Mouse (Mus musculus) embryonic facial prominence, embryonic 13.5 days (tissue): Measurements from ENCODE around the gene Carmil1. TPM values are rescaled to one million over a fixed set of nuclear protein-coding genes. Genes with fewer than 3 reads are reported as not detected.

Experiments used
- ATAC-seq: fragments of 200-750 bp; cut with Nextera tagmentation; 2 replicates; pipeline ENCODE4 v1.8.0; 2017; ENCODE audit warnings: low read depth; ENCODE audit not compliant: insufficient number of reproducible peaks, insufficient read depth, low FRiP score, low TSS enrichment
- H3K27ac ChIP-seq: fragments of 300-500 bp; sonication (generic); 2 replicates; pipeline ENCODE4 v1.5.1; 2015; ENCODE audit warnings: moderate library complexity, mild to moderate bottlenecking, inconsistent platforms
- H3K27me3 ChIP-seq: fragments of 300-500 bp; sonication (generic); 2 replicates; pipeline ENCODE4 v1.6.1; 2015; ENCODE audit warnings: mild to moderate bottlenecking, inconsistent platforms
- H3K36me3 ChIP-seq: fragments of 300-500 bp; sonication (generic); 2 replicates; pipeline ENCODE4 v1.6.1; 2015; ENCODE audit warnings: mild to moderate bottlenecking, inconsistent platforms
- H3K4me1 ChIP-seq: fragments of 300-500 bp; sonication (generic); 2 replicates; pipeline ENCODE4 v1.6.1; 2015; ENCODE audit warnings: inconsistent platforms
- H3K4me2 ChIP-seq: fragments of 300-500 bp; sonication (generic); 2 replicates; pipeline ENCODE4 v1.6.1; 2015; ENCODE audit warnings: moderate library complexity, mild to moderate bottlenecking, inconsistent platforms
- H3K4me3 ChIP-seq: fragments of 300-500 bp; sonication (generic); 2 replicates; pipeline ENCODE4 v1.5.1; 2015; ENCODE audit warnings: mild to moderate bottlenecking, inconsistent platforms
- H3K9ac ChIP-seq: fragments of 300-500 bp; sonication (generic); 2 replicates; pipeline ENCODE4 v1.6.1; 2015; ENCODE audit warnings: mild to moderate bottlenecking, inconsistent platforms
- H3K9me3 ChIP-seq: fragments of 300-500 bp; sonication (generic); 2 replicates; pipeline ENCODE4 v1.6.1; 2016; ENCODE audit warnings: inconsistent platforms
- WGBS: fragments of 180-500 bp; shearing (Covaris S2); methylation state at CpG from one replicate; pipeline ENCODE4 v1.1.7; 2015; ENCODE audit warnings: mixed read lengths; 5-methylcytosine and 5-hydroxymethylcytosine counted together
- polyA plus RNA-seq: library from polyadenylated mRNA; unstranded; fragments of >200 nt; fragmentation: Nextera tagmentation; extraction: Ambion mirVana; gene quantifications from 2 replicates; pipeline ENCODE4 v1.2.1, GENCODE M21; 2015

The Carmil1 gene
- polyA plus RNA-seq, 1 experiment from 2014 or later, result 47.5 TPM

GRCm38 (mm10) chr13:24159972-24160371 is 120.6 kb downstream of the Carmil1 start:
- H3K36me3 ChIP-seq, result peaks cover 10% of the 10 kb centered on the region
- no peaks in the 10 kb centered on the region for H3K9me3 ChIP-seq
- H3K27ac ChIP-seq, result no peak overlapping the region
- WGBS, result 83% methylated on average over 4 of the region's 4 CpGs
- H3K4me1 ChIP-seq, result peaks cover 4% of the 10 kb centered on the region
- H3K9ac ChIP-seq, result no peak overlapping the region
- no peak overlapping the region for H3K4me3 ChIP-seq
- no peak overlapping the region for H3K4me2 ChIP-seq
- no peaks in the 10 kb centered on the region for H3K27me3 ChIP-seq
- no peak for ATAC-seq

DNA sequence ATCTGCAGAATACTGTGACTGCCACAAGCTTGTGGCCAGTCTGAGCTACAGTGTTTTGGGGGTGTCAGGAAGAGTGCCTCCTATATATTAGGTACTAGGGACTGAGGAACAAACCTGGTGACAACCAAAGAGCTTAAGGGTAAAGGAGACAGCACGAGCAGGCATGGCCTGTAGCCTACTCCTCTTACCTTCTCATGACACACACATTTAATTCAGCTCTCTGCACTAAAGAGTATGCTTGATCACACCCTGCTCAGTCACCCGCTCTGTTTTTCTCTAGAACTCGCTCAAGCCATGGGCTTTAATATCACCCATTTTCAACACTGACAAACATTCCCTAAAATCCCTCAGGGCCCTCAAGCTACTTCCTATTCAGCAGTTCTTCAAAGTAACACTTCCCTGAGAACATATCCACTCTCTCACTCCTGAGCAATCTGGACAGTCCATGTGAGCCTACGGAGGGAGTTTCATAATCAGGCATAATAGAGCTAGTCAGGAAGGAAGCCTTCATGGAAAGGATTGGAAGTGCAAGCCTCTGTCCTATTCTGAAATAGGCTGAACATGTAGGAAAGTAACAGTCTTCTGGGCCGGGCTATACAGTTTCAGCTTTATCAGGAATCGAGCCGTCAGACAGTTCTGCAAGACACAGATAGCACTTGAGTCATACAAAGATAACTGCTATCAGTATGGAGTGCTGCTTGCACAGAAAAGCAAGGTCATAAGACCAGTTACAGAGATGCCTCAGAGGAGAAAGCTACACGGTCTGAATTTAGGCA is 121.2 kb downstream of the Carmil1 start:
- Histone ChIP-seq H3K36me3 (peaks cover 6% of the 10 kb centered on the region), H3K4me3 (no peak overlapping the region), H3K27ac (no peak overlapping the region), H3K4me2 (no peak overlapping the region), H3K4me1 (peaks cover 9% of the 10 kb centered on the region), H3K9ac (no peak overlapping the region), H3K9me3 (no peaks in the 10 kb centered on the region), H3K27me3 (no peaks in the 10 kb centered on the region)
- ATAC-seq, result no peak
- 86% methylated on average over 8 of the region's 8 CpGs for WGBS

- Histone ChIP-seq H3K9me3 (no peaks in the 10 kb centered on the region), H3K4me1 (peaks cover 11% of the 10 kb centered on the region), H3K4me3 (no peak overlapping the region), H3K36me3 (0 out of 2 replicates have a peak, but pooled peaks cover 3% of the 10 kb centered on the region), H3K27me3 (no peaks in the 10 kb centered on the region), H3K9ac (no peak overlapping the region), H3K4me2 (no peak overlapping the region), H3K27ac (no peak overlapping the region)
- no peak for ATAC-seq
- 87% methylated on average over 10 of the region's 10 CpGs for WGBS
These were observed 123.0 kb downstream of the Carmil1 start for GRCm38 (mm10) chr13:24157560-24158011.

GRCm38 (mm10) chr13:24155190-24155589 is 125.4 kb downstream of the Carmil1 start:
- Histone ChIP-seq H3K9me3 (no peaks in the 10 kb centered on the region), H3K27ac (no peak overlapping the region), H3K27me3 (no peaks in the 10 kb centered on the region), H3K4me3 (no peak overlapping the region), H3K9ac (no peak overlapping the region), H3K36me3 (0 out of 2 replicates have a peak, but pooled peaks cover 3% of the 10 kb centered on the region), H3K4me1 (peaks cover 11% of the 10 kb centered on the region), H3K4me2 (no peak overlapping the region)
- ATAC-seq, result no peak
- WGBS, result 11% methylated on average over 6 of the region's 6 CpGs

DNA sequence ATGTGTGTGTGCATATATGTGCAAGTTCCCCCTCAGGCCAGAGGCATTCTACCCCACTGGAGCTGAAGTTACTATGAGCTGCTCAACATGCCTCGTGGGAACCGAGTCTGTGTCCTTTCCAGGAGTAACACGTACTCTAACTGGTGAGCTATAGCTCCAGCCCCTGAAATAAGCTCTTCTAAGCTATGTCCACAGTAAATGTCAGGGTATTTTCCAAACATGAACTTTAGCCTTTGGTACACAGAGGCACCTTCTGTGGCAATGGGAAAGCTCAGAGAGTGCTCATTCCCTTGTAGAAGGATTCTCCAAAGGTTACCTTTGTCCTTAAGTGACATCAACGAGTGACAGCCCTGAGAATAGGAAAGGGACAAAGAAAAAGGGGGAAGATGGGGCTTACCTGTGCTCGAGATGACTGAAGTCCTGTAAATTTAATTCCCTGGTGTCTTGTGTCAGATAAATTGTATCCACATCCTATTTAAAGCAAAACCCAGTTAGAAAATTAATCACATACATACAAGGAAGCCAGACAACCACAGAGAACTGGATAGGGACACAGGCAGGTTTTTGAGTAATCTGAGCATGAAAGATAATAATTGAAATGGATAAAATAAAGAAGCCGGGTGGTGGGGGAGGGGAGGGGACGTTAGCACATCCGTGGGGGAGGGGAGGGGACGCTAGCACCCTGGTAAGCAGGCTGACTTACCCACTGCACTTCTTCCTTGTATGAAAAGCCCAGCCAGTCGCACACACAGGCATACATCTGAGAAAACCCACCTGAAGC is 126.1 kb downstream of the Carmil1 start:
- ATAC-seq, result no peak
- H3K4me1 ChIP-seq, result peaks cover 11% of the 10 kb centered on the region
- no peak overlapping the region for H3K4me2 ChIP-seq
- no peak overlapping the region for H3K4me3 ChIP-seq
- H3K36me3 ChIP-seq, result 0 out of 2 replicates have a peak, but pooled peaks cover 3% of the 10 kb centered on the region
- H3K9me3 ChIP-seq, result no peaks in the 10 kb centered on the region
- H3K27me3 ChIP-seq, result no peaks in the 10 kb centered on the region
- H3K9ac ChIP-seq, result no peak overlapping the region
- no peak overlapping the region for H3K27ac ChIP-seq
- WGBS, result 35% methylated on average over 10 of the region's 10 CpGs

- no peak overlapping the region for H3K27ac ChIP-seq
- H3K9me3 ChIP-seq, result no peaks in the 10 kb centered on the region
These were observed 128.0 kb downstream of the Carmil1 start for GRCm38 (mm10) chr13:24152610-24153009.

GRCm38 (mm10) chr13:24151335-24151734 is 129.3 kb downstream of the Carmil1 start:
- peaks cover 11% of the 10 kb centered on the region; the same call in 1 of the 2 replicates for H3K36me3 ChIP-seq
- no peak overlapping the region for H3K4me2 ChIP-seq
- H3K4me1 ChIP-seq, result peaks cover 11% of the 10 kb centered on the region
- H3K4me3 ChIP-seq, result no peak overlapping the region
- ATAC-seq, result no peak
- no peaks in the 10 kb centered on the region for H3K9me3 ChIP-seq
- H3K9ac ChIP-seq, result no peak overlapping the region
- 51% methylated on average over 6 of the region's 6 CpGs for WGBS
- no peak overlapping the region for H3K27ac ChIP-seq
- H3K27me3 ChIP-seq, result no peaks in the 10 kb centered on the region

More at GRCm38 (mm10) chr13:24152610-24153009, 128.0 kb downstream of the Carmil1 start:
- Histone ChIP-seq H3K4me2 (no peak overlapping the region), H3K4me1 (peaks cover 11% of the 10 kb centered on the region), H3K4me3 (no peak overlapping the region), H3K9ac (no peak overlapping the region), H3K36me3 (peaks cover 2% of the 10 kb centered on the region; the same call in 1 of the 2 replicates), H3K27me3 (no peaks in the 10 kb centered on the region)
- ATAC-seq, result no peak
- WGBS, result 72% methylated on average over 7 of the region's 7 CpGs

- WGBS, result 88% methylated on average over 1 of the region's 1 CpGs
- Histone ChIP-seq H3K4me1 (peaks cover 6% of the 10 kb centered on the region), H3K27me3 (no peaks in the 10 kb centered on the region), H3K36me3 (peaks cover 11% of the 10 kb centered on the region; the same call in 1 of the 2 replicates), H3K9ac (no peak overlapping the region), H3K27ac (no peak overlapping the region), H3K4me3 (no peak overlapping the region), H3K4me2 (no peak overlapping the region), H3K9me3 (no peaks in the 10 kb centered on the region)
- ATAC-seq, result no peak
These were observed 132.0 kb downstream of the Carmil1 start for GRCm38 (mm10) chr13:24148549-24148948.

DNA sequence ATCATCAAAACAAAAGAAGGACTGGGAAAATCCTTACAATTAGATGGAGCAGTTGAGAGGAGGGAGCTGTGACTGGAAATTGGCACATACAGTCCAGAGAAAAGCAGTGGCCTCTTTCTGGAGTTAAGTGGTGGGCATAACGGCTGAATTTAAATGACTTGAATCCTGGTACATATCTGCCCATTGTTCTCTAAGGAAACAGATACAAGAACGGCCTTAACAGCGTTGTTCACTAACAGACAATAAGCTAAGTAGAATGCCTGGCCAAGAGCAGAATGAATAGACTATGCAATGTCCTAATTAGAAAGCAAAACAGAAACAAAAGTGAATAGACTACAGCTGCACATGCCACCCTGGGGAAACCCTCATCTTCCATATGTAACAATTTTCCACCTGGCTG is 133.6 kb downstream of the Carmil1 start:
- 86% methylated on average over 3 of the region's 3 CpGs for WGBS
- H3K9me3 ChIP-seq, result no peaks in the 10 kb centered on the region
- no peak for ATAC-seq

GRCm38 (mm10) chr13:24146541-24146940 is 134.1 kb downstream of the Carmil1 start:
- Histone ChIP-seq H3K4me2 (no peak overlapping the region), H3K9me3 (no peaks in the 10 kb centered on the region), H3K4me1 (peaks cover 6% of the 10 kb centered on the region), H3K27ac (no peak overlapping the region), H3K4me3 (no peak overlapping the region), H3K9ac (no peak overlapping the region), H3K27me3 (no peaks in the 10 kb centered on the region), H3K36me3 (peaks cover 17% of the 10 kb centered on the region; the same call in 1 of the 2 replicates)
- WGBS, result 91% methylated on average over 5 of the region's 5 CpGs
- no peak for ATAC-seq

More for the DNA sequence above, 133.6 kb downstream of the Carmil1 start:
- no peaks in the 10 kb centered on the region for H3K27me3 ChIP-seq
- H3K4me3 ChIP-seq, result no peak overlapping the region
- H3K36me3 ChIP-seq, result peaks cover 12% of the 10 kb centered on the region; the same call in 1 of the 2 replicates
- H3K9ac ChIP-seq, result no peak overlapping the region
- no peak overlapping the region for H3K27ac ChIP-seq
- peaks cover 6% of the 10 kb centered on the region for H3K4me1 ChIP-seq
- H3K4me2 ChIP-seq, result no peak overlapping the region

- no peak overlapping the region for H3K9ac ChIP-seq
- no peaks in the 10 kb centered on the region for H3K27me3 ChIP-seq
- peaks cover 18% of the 10 kb centered on the region; the same call in 1 of the 2 replicates for H3K36me3 ChIP-seq
- 54% methylated on average over 4 of the region's 4 CpGs for WGBS
- H3K4me3 ChIP-seq, result no peak overlapping the region
- no peaks in the 10 kb centered on the region for H3K9me3 ChIP-seq
- no peak for ATAC-seq
- H3K4me1 ChIP-seq, result peaks cover 6% of the 10 kb centered on the region; the same call in 1 of the 2 replicates
- H3K4me2 ChIP-seq, result no peak overlapping the region
- no peak overlapping the region for H3K27ac ChIP-seq
These were observed 135.7 kb downstream of the Carmil1 start for GRCm38 (mm10) chr13:24144858-24145257.
